ENCODE assay signal across 17 mouse cellular contexts in genomic region chr5:147034283-147034682, GRCm38 (mm10).
"Had no signal": no experiment of that assay in that cellular context is flagged by ENCODE, and none has a peak within 500 bp of the region (broad histone marks: within the 10 kb centered on the region; RNA-seq: fewer than 3 reads in every experiment).

No protein-coding gene starts in this region.

- ATAC-seq: lung, postnatal 0 days; midbrain, embryonic 13.5 days; midbrain, embryonic 15.5 days had no signal

- H3K4me3 ChIP-seq: lung, embryonic 15.5 days; megakaryocyte, embryonic 14.5 days; midbrain, embryonic 13.5 days; midbrain, embryonic 15.5 days; neural tube, embryonic 12.5 days; stomach, embryonic 15.5 days had no signal

- DNase-seq: lung, adult 2 months; lung, postnatal 14 days; lung, postnatal 36 days; right cerebral cortex, postnatal 14 days; thymus, adult 2 months; thymus, postnatal 25 days; thymus, postnatal 4 days had no signal

- H3K4me2 ChIP-seq: lung, embryonic 15.5 days; midbrain, embryonic 11.5 days; midbrain, embryonic 13.5 days; midbrain, embryonic 15.5 days; neural tube, embryonic 12.5 days; stomach, embryonic 15.5 days had no signal

- H3K36me3 ChIP-seq: midbrain, embryonic 15.5 days had no signal

- H3K27me3 ChIP-seq: lung, embryonic 15.5 days; megakaryocyte, embryonic 14.5 days; midbrain, embryonic 13.5 days; midbrain, embryonic 15.5 days; neural tube, embryonic 12.5 days; stomach, embryonic 15.5 days had no signal

- H3K4me1 ChIP-seq: midbrain, embryonic 15.5 days had no signal

- H3K9ac ChIP-seq: lung, embryonic 15.5 days; midbrain, embryonic 13.5 days; midbrain, embryonic 15.5 days; neural tube, embryonic 12.5 days; stomach, embryonic 15.5 days had no signal

- H3K9me3 ChIP-seq: lung, embryonic 15.5 days; megakaryocyte, embryonic 14.5 days; midbrain, embryonic 13.5 days; midbrain, embryonic 15.5 days; neural tube, embryonic 12.5 days; stomach, embryonic 15.5 days had no signal

- H3K27ac ChIP-seq: lung, embryonic 15.5 days; macrophage; midbrain, embryonic 13.5 days; midbrain, embryonic 15.5 days; neural tube, embryonic 12.5 days; stomach, embryonic 15.5 days; stomach, postnatal 0 days had no signal
